Mouse (Mus musculus) erythroblast, embryonic 14.5 days (primary cell): Measurements from ENCODE around the gene Tectb. TPM values are rescaled to one million over a fixed set of nuclear protein-coding genes. Genes with fewer than 3 reads are reported as not detected.
"Not testable (repeated sequence)": the region's sequence is repeated elsewhere in the genome, so short reads cannot be mapped to it uniquely, and the experiment has no call there.

Experiments
- H3K27me3 ChIP-seq: 2 replicates; pipeline ENCODE4 v1.6.1; 2012; ENCODE audit warnings: inconsistent platforms; ENCODE audit not compliant: control insufficient read depth
- H3K36me3 ChIP-seq: 2 replicates; pipeline ENCODE4 v1.6.1; 2012; ENCODE audit warnings: mild to moderate bottlenecking, inconsistent platforms; ENCODE audit not compliant: control insufficient read depth
- H3K4me1 ChIP-seq: 2 replicates; pipeline ENCODE4 v1.6.1; 2012; ENCODE audit warnings: inconsistent platforms; ENCODE audit not compliant: control insufficient read depth
- H3K4me3 ChIP-seq: replicated peaks from 2 replicates; pipeline ENCODE3; 2012; ENCODE audit warnings: moderate library complexity, mild to moderate bottlenecking, inconsistent platforms
- H3K9me3 ChIP-seq: 2 replicates; pipeline ENCODE4 v1.6.1; 2012; ENCODE audit warnings: low read length, inconsistent platforms, mixed read lengths; ENCODE audit not compliant: control insufficient read depth
- GATA1 ChIP-seq: IDR thresholded peaks from 2 replicates; pipeline ENCODE4 v1.6.1; 2012; ENCODE audit warnings: low read length, inconsistent platforms, mixed read lengths
- TAL1 ChIP-seq: IDR thresholded peaks from 3 replicates; pipeline ENCODE4 v1.6.1; 2012; ENCODE audit warnings: low read length, inconsistent platforms, mixed read lengths
- polyA plus RNA-seq: library from polyadenylated mRNA; stranded (reverse); fragments of >175 nt; gene quantifications from 2 replicates; pipeline ENCODE4 v1.2.3, GENCODE M21; 2012

The Tectb gene
- polyA plus RNA-seq, 1 experiment: not detected

DNA sequence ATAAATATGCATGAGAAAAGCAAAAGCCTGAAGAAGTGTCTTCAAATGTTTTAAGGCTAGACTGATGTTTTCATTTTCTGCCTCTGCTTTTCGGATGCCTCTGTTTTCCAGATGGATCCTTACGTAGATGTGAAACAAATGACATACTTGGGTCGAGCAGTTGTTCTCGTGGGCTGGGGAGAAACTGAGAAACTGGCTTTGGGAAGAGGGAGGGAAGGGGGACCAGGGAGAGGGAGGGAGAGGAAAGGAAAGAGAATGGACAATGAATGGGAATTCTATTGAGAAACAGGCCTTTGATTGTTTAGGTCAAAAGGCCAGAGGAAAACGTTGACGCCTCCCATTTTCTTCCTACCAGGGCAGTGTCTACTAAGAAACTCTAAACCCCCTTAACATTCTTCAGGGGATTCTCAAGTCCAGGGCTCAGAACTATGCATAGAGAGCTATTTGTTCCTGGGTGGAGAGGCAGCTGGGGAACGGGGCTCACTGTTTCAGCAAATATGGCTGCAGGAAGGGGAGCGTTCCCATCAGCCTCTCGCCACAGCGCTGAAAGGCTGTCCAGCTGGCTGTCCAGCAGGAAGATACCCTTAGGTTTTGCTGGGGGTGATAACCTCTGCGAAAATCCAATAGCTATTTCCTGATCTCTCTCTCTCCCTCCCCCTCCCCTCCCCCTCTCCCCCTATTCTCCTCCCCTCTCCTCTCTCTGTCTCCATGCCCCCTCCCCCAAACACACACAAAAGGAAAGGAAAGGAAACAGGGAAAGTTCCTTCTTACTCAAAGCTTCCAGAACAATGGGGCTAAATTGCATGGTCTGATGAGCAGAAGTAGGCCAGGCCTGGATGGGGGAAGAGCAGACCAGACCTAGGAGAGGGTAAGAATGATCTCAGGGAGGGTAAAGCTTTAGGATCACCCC lies 36.9 kb upstream of the Tectb start:
- no peaks in the 10 kb centered on the region for H3K27me3 ChIP-seq
- H3K4me1 ChIP-seq: no peaks in the 10 kb centered on the region; the same call in 1 of the 2 replicates
- TF ChIP-seq GATA1: no peak
- no peak for TF ChIP-seq TAL1
- no peaks in the 10 kb centered on the region for H3K9me3 ChIP-seq
- no peaks in the 10 kb centered on the region for H3K36me3 ChIP-seq
- no peak overlapping the region for H3K4me3 ChIP-seq

DNA sequence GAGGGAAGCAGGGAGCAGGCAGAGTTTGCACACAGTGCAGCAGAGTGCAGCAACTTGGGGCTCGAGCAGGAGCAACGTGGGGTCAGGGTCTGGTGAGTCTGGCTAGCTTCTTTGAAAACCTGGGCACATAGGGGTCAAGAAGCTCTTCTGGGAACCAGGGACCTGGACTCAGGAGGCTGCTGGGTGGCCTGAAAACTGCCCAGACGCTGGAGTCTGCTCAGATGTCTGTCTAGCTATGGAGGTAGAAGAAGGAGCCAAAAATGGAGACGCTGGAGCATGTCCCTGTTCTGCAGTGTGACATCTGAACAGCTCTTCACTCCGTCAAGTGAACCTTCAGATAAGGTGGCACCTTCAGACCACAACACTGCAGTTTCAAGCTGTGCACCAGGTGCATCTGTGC lies 35.8 kb upstream of the Tectb start:
- H3K4me3 ChIP-seq: no peak overlapping the region
- H3K4me1 ChIP-seq: no peaks in the 10 kb centered on the region; the same call in 1 of the 2 replicates
- no peaks in the 10 kb centered on the region for H3K27me3 ChIP-seq
- H3K9me3 ChIP-seq: no peaks in the 10 kb centered on the region
- H3K36me3 ChIP-seq: no peaks in the 10 kb centered on the region
- no peak for TF ChIP-seq TAL1
- no peak for TF ChIP-seq GATA1

DNA sequence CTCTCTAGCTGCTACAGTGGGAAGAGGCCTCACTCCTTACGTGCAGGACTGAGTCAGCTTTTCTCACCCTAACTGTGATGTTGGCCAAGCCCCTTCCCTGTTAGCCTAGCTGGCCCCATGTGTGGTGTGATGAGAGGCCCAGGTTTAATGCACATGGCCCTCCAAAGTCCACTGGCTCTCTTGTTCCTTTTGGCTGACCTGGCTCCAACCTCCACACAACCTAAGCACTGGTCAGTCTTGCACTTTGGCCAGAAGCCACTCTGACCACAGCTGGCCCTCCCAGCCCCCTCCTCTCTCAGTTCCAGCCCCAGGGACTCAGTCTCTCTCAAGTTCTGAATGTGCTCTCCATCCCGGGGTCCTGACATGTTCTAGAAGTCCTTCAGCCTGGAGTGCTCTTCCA lies 35.4 kb upstream of the Tectb start:
- no peaks in the 10 kb centered on the region for H3K9me3 ChIP-seq
- no peak overlapping the region for H3K4me3 ChIP-seq
- TF ChIP-seq TAL1: no peak
- TF ChIP-seq GATA1: no peak
- no peaks in the 10 kb centered on the region; the same call in 1 of the 2 replicates for H3K4me1 ChIP-seq
- H3K27me3 ChIP-seq: no peaks in the 10 kb centered on the region
- H3K36me3 ChIP-seq: no peaks in the 10 kb centered on the region

DNA sequence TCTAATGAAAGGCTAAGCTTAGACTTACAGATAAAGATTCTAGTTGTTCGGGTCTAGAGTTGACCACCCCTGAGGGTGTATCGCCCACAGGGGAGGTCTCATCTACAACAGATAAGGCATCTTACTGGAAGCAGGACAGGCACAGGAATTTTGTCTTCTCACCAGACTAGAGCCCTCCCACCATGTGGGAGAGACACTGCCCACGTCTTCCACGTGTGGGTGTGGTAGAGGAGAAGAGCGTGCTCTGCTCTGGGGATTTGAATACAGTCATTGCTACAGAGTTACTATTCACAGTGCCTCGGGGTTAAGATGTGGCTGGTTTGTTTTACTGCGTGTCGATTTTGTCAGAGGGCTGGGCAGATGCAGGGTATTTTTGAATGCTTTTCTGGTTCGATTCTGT lies 33.0 kb upstream of the Tectb start:
- H3K4me1 ChIP-seq: no peaks in the 10 kb centered on the region; the same call in 1 of the 2 replicates
- no peaks in the 10 kb centered on the region for H3K36me3 ChIP-seq
- H3K27me3 ChIP-seq: no peaks in the 10 kb centered on the region
- H3K4me3 ChIP-seq: no peak overlapping the region
- no peak for TF ChIP-seq GATA1
- no peak for TF ChIP-seq TAL1
- H3K9me3 ChIP-seq: no peaks in the 10 kb centered on the region

DNA sequence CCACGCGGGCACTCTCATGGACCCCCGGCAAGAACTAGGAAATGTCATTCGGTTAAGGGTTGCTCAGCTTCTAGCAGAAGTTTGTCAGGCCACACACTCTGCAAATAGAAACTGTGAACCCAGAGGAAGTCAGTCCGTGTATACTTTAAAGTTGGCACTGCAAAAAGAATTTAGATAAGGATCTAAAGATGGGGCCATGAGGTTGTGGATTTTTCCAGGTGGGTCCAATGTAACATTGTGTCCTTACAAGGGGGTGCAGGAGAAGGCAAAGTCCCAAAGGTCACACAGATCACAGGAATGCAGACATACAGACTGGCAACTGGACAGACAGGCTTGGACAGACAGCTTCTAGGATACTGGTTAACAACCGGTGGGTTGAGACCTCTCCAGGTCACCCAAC lies 32.4 kb upstream of the Tectb start:
- no peak overlapping the region for H3K4me3 ChIP-seq
- H3K27me3 ChIP-seq: no peaks in the 10 kb centered on the region
- H3K4me1 ChIP-seq: no peaks in the 10 kb centered on the region; the same call in 1 of the 2 replicates
- TF ChIP-seq GATA1: no peak
- TF ChIP-seq TAL1: no peak
- H3K36me3 ChIP-seq: no peaks in the 10 kb centered on the region
- H3K9me3 ChIP-seq: no peaks in the 10 kb centered on the region

DNA sequence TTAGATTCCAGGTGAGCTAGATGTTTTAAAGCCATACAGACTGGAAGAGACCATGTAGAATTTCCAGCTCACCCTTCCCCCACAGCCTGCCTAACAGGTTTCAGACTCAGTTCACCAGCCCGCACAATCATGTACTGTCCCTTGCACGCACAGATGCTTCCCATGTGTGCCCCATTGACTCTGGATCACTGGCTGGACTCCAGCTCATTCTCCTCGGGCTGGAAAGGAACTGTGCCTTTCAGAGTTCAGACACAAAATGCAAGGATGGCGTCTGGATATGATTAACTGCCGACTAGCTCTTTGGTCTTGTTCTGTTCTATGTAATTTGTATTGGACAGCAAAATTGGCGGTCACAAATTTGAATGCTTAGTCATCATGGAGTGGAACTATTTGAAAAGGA lies 30.9 kb upstream of the Tectb start:
- TF ChIP-seq GATA1: no peak
- TF ChIP-seq TAL1: no peak
- Histone ChIP-seq H3K9me3 (no peaks in the 10 kb centered on the region), H3K27me3 (no peaks in the 10 kb centered on the region), H3K4me3 (no peak overlapping the region), H3K36me3 (no peaks in the 10 kb centered on the region), H3K4me1 (no peaks in the 10 kb centered on the region; the same call in 1 of the 2 replicates)

DNA sequence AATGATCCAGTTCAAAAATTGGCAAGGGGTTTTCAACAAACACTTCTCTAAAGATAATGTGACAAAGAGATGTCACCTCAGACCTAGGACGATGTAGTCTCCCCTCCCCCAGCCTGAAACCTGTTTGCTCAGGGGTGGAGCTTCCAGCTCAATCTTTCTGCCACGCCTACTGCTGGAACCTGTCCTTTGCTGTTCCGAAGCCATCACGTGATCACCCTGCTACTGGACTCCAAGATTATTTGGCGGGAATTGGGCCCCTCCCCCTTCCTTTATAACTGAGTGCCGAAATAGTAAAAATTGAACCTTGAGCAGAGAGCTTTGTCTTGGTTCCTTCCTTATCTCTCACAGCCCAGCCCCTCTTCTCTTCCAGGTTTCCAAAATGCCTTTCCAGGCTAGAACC lies 28.3 kb upstream of the Tectb start:
- not testable (repeated sequence) for H3K36me3 ChIP-seq, H3K9me3 ChIP-seq, H3K27me3 ChIP-seq, H3K4me3 ChIP-seq, H3K4me1 ChIP-seq

DNA sequence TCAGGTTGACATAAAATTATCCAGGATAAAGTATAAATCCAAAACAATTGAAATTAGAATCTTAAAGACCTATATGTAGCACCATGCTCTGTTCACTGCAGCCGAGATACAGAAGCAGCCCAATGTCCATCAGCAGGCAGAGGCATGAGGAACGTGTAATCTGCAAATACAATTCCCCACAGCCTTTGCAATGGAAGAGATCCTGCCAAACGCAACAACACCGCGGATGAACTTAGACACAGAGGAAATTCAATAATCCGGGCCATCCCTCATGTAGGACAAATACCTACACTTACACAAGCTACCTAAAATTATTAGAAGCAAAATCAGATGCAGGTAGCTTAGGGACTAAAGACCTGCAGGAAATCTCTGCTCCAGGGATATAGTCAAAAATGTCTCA lies 27.6 kb upstream of the Tectb start:
- no peaks in the 10 kb centered on the region for H3K9me3 ChIP-seq
- no peaks in the 10 kb centered on the region for H3K27me3 ChIP-seq
- H3K36me3 ChIP-seq: no peaks in the 10 kb centered on the region
- TF ChIP-seq GATA1: no peak
- no peak for TF ChIP-seq TAL1
- no peak overlapping the region for H3K4me3 ChIP-seq
- H3K4me1 ChIP-seq: no peaks in the 10 kb centered on the region

DNA sequence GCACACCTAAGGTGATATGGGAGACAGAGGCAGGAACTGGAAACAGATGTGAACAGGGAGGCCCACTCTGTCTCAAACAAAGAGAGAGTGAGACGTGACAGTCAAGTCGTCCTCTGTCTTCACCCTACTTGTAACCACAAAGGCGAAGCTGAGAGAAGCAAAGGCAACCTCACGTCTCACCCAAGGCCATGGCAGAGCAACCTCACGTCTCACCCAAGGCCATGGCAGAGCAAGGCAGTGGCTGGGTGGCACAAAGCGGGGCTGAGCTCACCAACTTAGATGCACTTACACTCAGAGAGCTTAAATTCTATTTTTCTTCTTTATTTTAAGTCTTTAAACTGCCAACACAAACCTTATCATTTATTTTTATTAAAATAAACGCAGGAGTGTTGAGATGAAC lies 23.5 kb upstream of the Tectb start:
- TF ChIP-seq GATA1 (no peak), TAL1 (no peak)
- Histone ChIP-seq H3K36me3 (no peaks in the 10 kb centered on the region), H3K4me3 (no peak overlapping the region), H3K9me3 (no peaks in the 10 kb centered on the region), H3K4me1 (no peaks in the 10 kb centered on the region), H3K27me3 (no peaks in the 10 kb centered on the region)

DNA sequence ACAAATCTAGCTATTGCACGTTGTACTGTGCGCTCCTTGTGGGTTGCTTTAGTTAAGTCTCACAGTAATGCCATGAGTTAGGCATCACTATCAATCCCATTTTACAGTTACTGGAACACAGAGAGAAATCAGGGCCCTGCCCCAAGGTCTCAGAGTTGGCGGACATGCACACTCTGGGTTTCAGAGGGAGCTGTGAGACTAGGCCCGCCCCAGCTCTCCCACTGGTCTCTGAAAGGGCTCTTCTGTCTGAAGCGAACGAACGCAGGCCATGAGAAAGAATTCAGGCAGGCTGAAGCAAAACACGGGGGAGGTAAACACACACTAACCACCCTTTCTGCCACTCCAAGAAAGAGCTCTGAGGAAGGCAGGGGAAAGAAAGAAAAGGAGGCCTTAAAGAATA lies 21.9 kb upstream of the Tectb start:
- Histone ChIP-seq H3K4me3 (no peak overlapping the region), H3K27me3 (no peaks in the 10 kb centered on the region), H3K36me3 (no peaks in the 10 kb centered on the region), H3K4me1 (no peaks in the 10 kb centered on the region), H3K9me3 (no peaks in the 10 kb centered on the region)
- TF ChIP-seq TAL1 (no peak), GATA1 (no peak)
